Mouse (Mus musculus) brain, embryonic 14.5 days (tissue): ENCODE data around the gene Adamtsl3.

Source experiments
- CTCF ChIP-seq: fragments of 200-500 bp; IDR thresholded peaks from 2 replicates; pipeline ENCODE4 v1.5.1; 2012; ENCODE audit warnings: inconsistent platforms, mild to moderate bottlenecking, moderate library complexity, borderline replicate concordance; ENCODE audit not compliant: insufficient read depth, insufficient read length; ENCODE audit errors: extremely low read depth
- POLR2A ChIP-seq: fragments of 200-500 bp; IDR thresholded peaks from 2 replicates; pipeline ENCODE4 v1.6.1; 2012; ENCODE audit warnings: mild to moderate bottlenecking, inconsistent platforms, borderline replicate concordance; ENCODE audit not compliant: poor library complexity, insufficient read depth, insufficient read length, severe bottlenecking; ENCODE audit errors: extremely low read depth

DNA sequence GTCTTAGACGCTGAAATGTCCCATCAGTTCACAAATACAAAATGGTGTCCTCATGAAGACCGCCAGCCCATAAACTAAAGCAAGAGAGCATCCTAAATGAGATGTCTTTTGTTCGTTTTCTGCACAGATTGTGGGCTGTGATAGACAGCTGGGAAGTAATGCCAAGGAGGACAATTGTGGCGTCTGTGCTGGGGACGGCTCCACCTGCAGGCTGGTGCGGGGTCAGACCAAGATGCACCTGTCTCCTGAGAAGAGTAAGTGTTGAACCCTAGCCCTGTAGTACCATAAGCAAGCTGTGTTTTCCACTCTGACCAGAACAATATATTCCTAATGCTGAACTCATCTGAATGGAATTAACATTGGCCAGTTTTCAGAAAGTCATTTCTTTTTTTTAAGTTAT, 129.9 kb downstream of the Adamtsl3 start:
- no peak for TF ChIP-seq POLR2A
- no peak for TF ChIP-seq CTCF
